Mouse (Mus musculus): Measurements from ENCODE around the gene Tmco5b. TPM values are rescaled to one million over a fixed set of nuclear protein-coding genes. Genes with fewer than 3 reads are reported as not detected.

Tmco5b gene
- polyA plus RNA-seq, 1 experiment: not detected

DNA sequence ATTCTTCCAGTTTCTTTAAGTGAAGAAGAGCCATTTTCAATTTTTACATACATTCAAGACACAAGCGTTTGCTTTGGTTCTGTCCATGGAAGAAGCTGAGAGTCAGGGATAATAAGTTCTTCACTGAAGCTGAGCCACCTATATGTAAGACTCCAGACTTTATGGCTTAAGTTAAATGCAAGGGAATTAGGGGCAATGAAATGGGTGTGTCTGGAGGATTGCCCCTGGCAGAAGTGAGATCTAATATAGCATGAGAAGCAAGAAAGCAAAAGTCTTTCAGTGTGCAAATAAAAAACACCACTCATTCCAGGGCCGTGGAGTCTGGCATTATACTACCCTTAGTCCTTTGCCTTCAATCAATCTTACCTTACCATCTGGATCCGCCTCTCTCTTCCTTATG lies 25.7 kb downstream of the Tmco5b start:
- H3K27me3 ChIP-seq (ENCODE audit: control insufficient read depth, insufficient read depth, insufficient read length): no peaks in the 10 kb centered on the region
- TF ChIP-seq CTCF (IDR thresholded peaks at IDR 0.05; ENCODE audit: control insufficient read depth, insufficient read depth, insufficient read length) (no peak), FOSL1 (IDR thresholded peaks at IDR 0.05; ENCODE audit: insufficient read depth, low read length, poor library complexity, severe bottlenecking) (no peak), USF1 (IDR thresholded peaks at IDR 0.05; ENCODE audit: low read depth) (no peak), CEBPB (IDR thresholded peaks at IDR 0.05; ENCODE audit: low read depth) (no peak), MYOD1 (IDR thresholded peaks at IDR 0.05; ENCODE audit: control insufficient read depth, insufficient read length, low read depth) (no peak), MAX (IDR thresholded peaks at IDR 0.05) (no peak), MYOG (IDR thresholded peaks at IDR 0.05; ENCODE audit: control insufficient read depth, extremely low read depth, insufficient read length) (no peak)
- no peaks in the 10 kb centered on the region for H3K79me2 ChIP-seq (ENCODE audit: control insufficient read depth, insufficient read depth)
- no peaks in the 10 kb centered on the region for H3K36me3 ChIP-seq (ENCODE audit: control insufficient read depth, insufficient read depth)
- no peak overlapping the region for H3ac ChIP-seq (ENCODE audit: control insufficient read depth, insufficient read length, low read depth)
- H3K4me3 ChIP-seq (ENCODE audit: insufficient read depth, poor library complexity, severe bottlenecking): no peak overlapping the region
- H3K79me3 ChIP-seq (ENCODE audit: low read depth): no peaks in the 10 kb centered on the region

DNA sequence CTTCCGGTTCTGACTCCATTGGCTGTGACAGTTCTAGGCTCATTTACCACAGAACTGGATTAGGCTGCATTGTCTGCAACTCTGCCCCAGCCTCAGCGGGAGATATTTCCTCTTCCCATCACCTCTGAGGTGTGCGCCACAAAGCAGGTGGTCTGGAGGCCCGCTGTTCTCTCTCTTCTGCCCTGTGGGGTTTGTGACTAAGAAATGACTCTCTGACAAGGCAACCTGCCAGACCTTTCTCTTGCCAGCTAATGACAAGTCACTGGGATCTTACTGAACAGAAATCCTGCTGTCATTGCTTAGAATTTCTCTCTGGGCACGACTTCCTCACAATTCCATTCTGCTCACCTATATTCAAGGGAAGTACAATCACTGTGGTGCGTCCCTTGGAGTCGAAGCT lies 37.5 kb downstream of the Tmco5b start:
- no peaks in the 10 kb centered on the region for H3K36me3 ChIP-seq (ENCODE audit: control insufficient read depth, insufficient read depth)

DNA sequence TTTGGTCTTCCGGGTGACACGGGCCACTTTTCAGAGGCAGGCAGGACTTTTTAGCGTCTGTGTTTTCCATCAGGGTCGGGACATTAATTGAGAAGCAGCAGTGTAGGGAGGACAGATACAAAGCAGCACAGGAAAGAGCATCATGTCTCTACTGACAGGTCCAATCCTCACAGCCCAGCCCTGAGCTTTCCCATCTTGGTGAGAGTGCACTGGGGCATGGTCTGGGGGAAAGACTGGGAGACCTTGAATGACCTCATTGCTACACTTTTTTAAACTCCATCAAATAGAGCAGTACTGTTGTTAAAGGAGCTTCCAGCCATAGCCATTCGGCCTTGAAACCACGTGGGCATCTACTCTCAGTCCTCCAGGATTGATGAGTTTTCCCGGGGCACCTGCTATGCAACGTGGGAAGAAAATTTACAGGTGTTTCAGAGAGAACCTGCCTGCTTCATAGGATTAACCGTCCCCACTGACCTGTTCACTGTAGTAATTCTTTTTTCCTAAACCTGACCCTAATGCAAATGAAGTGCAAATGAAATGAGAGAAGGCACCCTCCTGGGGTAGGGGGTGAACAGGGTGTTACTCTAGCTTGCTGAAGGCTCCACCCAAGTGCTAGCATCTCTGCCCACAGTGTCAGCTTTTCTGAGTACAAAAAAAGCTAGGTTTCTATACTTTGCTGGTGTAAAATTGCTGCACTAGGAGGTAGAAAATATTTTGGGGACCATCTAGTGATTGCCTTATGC lies 48.4 kb downstream of the Tmco5b start:
- no peaks in the 10 kb centered on the region for H3K79me3 ChIP-seq (ENCODE audit: low read depth)
- no peaks in the 10 kb centered on the region for H3K27me3 ChIP-seq (ENCODE audit: control insufficient read depth, insufficient read depth, insufficient read length)
- no peaks in the 10 kb centered on the region for H3K79me2 ChIP-seq (ENCODE audit: control insufficient read depth, insufficient read depth)
- no peaks in the 10 kb centered on the region for H3K36me3 ChIP-seq (ENCODE audit: control insufficient read depth, insufficient read depth)
- no peak overlapping the region for H3ac ChIP-seq (ENCODE audit: control insufficient read depth, insufficient read length, low read depth)
- no peak for TF ChIP-seq MYOD1 (IDR thresholded peaks at IDR 0.05; ENCODE audit: control insufficient read depth, insufficient read length, low read depth)
- TF ChIP-seq FOSL1 (IDR thresholded peaks at IDR 0.05; ENCODE audit: insufficient read depth, low read length, poor library complexity, severe bottlenecking): no peak
- TF ChIP-seq CTCF (IDR thresholded peaks at IDR 0.05; ENCODE audit: control insufficient read depth, insufficient read depth, insufficient read length): no peak
- TF ChIP-seq USF1 (IDR thresholded peaks at IDR 0.05; ENCODE audit: low read depth): no peak
- no peak for TF ChIP-seq MYOG (IDR thresholded peaks at IDR 0.05; ENCODE audit: control insufficient read depth, extremely low read depth, insufficient read length)
- no peak for TF ChIP-seq MAX (IDR thresholded peaks at IDR 0.05)
- TF ChIP-seq CEBPB (IDR thresholded peaks at IDR 0.05; ENCODE audit: low read depth): no peak
- H3K4me3 ChIP-seq (ENCODE audit: insufficient read depth, poor library complexity, severe bottlenecking): no peak overlapping the region

More for the DNA sequence above, 37.5 kb downstream of the Tmco5b start:
- Histone ChIP-seq H3K79me2 (ENCODE audit: control insufficient read depth, insufficient read depth) (no peaks in the 10 kb centered on the region), H3K79me3 (ENCODE audit: low read depth) (no peaks in the 10 kb centered on the region), H3K4me3 (ENCODE audit: insufficient read depth, poor library complexity, severe bottlenecking) (no peak overlapping the region), H3ac (ENCODE audit: control insufficient read depth, insufficient read length, low read depth) (no peak overlapping the region), H3K27me3 (ENCODE audit: control insufficient read depth, insufficient read depth, insufficient read length) (no peaks in the 10 kb centered on the region)
- no peak for TF ChIP-seq CEBPB (IDR thresholded peaks at IDR 0.05; ENCODE audit: low read depth)
- peak; percentile 32 for TF ChIP-seq MYOD1 (IDR thresholded peaks at IDR 0.05; ENCODE audit: control insufficient read depth, insufficient read length, low read depth)

DNA sequence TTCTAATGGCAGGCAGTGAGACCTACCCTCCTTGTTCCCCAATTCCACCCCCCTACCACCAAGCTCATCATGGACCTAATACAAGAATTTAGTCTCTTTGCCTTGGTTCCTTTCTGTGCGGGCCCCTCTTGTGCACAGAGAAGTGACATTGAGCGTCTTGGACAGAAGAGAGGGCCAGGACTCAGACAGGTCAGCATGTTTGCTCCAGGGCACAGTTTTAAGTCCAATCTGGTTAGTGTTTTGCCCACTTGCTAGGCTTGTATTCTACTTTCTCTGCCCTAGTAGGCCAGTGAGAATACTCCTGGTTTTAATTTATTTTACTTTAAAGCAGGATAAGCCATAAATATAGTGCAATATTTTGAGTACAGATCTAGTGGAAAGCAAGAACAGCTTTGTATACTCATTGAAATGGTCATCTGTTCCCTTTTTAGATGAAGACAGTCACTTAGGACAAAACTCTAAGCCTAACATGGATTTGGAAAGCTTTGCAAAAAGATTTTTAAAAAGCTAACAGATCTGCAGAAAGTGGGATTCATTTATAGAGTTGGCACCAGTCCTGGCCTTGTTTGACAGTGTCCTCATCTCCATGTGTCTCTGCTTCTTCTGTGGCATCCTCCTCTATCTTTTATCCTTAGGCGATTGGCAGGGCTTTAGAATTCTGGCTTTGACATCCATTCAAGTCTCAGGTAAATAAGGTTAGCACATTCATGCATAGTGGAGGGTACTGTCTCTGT lies 50.2 kb downstream of the Tmco5b start:
- Histone ChIP-seq H3K27me3 (ENCODE audit: control insufficient read depth, insufficient read depth, insufficient read length) (no peaks in the 10 kb centered on the region), H3K4me3 (ENCODE audit: insufficient read depth, poor library complexity, severe bottlenecking) (no peak overlapping the region), H3K36me3 (ENCODE audit: control insufficient read depth, insufficient read depth) (no peaks in the 10 kb centered on the region), H3ac (ENCODE audit: control insufficient read depth, insufficient read length, low read depth) (no peak overlapping the region), H3K79me2 (ENCODE audit: control insufficient read depth, insufficient read depth) (no peaks in the 10 kb centered on the region), H3K79me3 (ENCODE audit: low read depth) (no peaks in the 10 kb centered on the region)
- TF ChIP-seq CEBPB (IDR thresholded peaks at IDR 0.05; ENCODE audit: low read depth): no peak
- TF ChIP-seq MYOG (IDR thresholded peaks at IDR 0.05; ENCODE audit: control insufficient read depth, extremely low read depth, insufficient read length): no peak
- no peak for TF ChIP-seq MYOD1 (IDR thresholded peaks at IDR 0.05; ENCODE audit: control insufficient read depth, insufficient read length, low read depth)
- no peak for TF ChIP-seq MAX (IDR thresholded peaks at IDR 0.05)
- no peak for TF ChIP-seq CTCF (IDR thresholded peaks at IDR 0.05; ENCODE audit: control insufficient read depth, insufficient read depth, insufficient read length)
- TF ChIP-seq FOSL1 (IDR thresholded peaks at IDR 0.05; ENCODE audit: insufficient read depth, low read length, poor library complexity, severe bottlenecking): no peak
- TF ChIP-seq USF1 (IDR thresholded peaks at IDR 0.05; ENCODE audit: low read depth): no peak

DNA sequence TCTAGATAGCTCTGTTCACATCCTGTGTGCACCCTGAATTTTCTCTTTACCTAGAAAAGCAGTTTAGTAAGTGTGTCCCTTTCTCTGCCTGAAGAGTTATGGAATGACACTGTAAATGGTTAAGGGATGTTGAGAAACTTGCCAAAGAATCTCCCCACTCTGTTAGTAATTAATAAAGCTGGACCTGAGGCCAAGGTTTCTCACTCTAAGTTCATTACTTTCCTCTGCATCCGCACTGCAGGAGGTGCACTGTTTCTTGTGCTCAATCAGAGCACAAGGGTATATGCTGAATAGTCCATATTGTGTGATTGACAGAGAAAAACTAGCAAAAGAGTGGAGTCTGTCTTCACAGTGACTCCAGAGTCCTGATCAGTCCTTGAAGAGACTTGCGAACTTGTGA lies 59.0 kb downstream of the Tmco5b start:
- H3K4me3 ChIP-seq (ENCODE audit: insufficient read depth, poor library complexity, severe bottlenecking): no peak overlapping the region
- TF ChIP-seq MYOG (IDR thresholded peaks at IDR 0.05; ENCODE audit: control insufficient read depth, extremely low read depth, insufficient read length): no peak
- no peak for TF ChIP-seq MYOD1 (IDR thresholded peaks at IDR 0.05; ENCODE audit: control insufficient read depth, insufficient read length, low read depth)
- TF ChIP-seq CEBPB (IDR thresholded peaks at IDR 0.05; ENCODE audit: low read depth): no peak
- TF ChIP-seq USF1 (IDR thresholded peaks at IDR 0.05; ENCODE audit: low read depth): no peak
- TF ChIP-seq CTCF (IDR thresholded peaks at IDR 0.05; ENCODE audit: control insufficient read depth, insufficient read depth, insufficient read length): no peak
- no peak for TF ChIP-seq MAX (IDR thresholded peaks at IDR 0.05)
- TF ChIP-seq FOSL1 (IDR thresholded peaks at IDR 0.05; ENCODE audit: insufficient read depth, low read length, poor library complexity, severe bottlenecking): no peak
- H3K79me2 ChIP-seq (ENCODE audit: control insufficient read depth, insufficient read depth): no peaks in the 10 kb centered on the region
- H3K36me3 ChIP-seq (ENCODE audit: control insufficient read depth, insufficient read depth): no peaks in the 10 kb centered on the region
- H3K27me3 ChIP-seq (ENCODE audit: control insufficient read depth, insufficient read depth, insufficient read length): no peaks in the 10 kb centered on the region
- no peaks in the 10 kb centered on the region for H3K79me3 ChIP-seq (ENCODE audit: low read depth)
- H3ac ChIP-seq (ENCODE audit: control insufficient read depth, insufficient read length, low read depth): no peak overlapping the region

Other genes starting within 250 kb of the Tmco5b start
- 1.6 TPM for gene Ryr3, start 68.6 kb upstream of the Tmco5b start, polyA plus RNA-seq (2012; fragmentation: generic; extraction: Trizol)
- gene Fmn1, start 42.0 kb downstream of the Tmco5b start, polyA plus RNA-seq (2012; fragmentation: generic; extraction: Trizol): 4.1 TPM